Mouse (Mus musculus) lung, embryonic 14.5 days (tissue): ENCODE results near the gene Senp2. TPM values are rescaled to one million over a fixed set of nuclear protein-coding genes. Genes with fewer than 3 reads are reported as not detected.

ENCODE experiments used
- ATAC-seq: fragments of 200-750 bp; cut with Nextera tagmentation; 2 replicates; pipeline ENCODE4 v1.8.0; 2017; ENCODE audit warnings: mild to moderate bottlenecking, moderate TSS enrichment, moderate library complexity; ENCODE audit not compliant: insufficient read depth
- DNase-seq: peaks from one replicate; pipeline ENCODE4 v3.0.0-alpha.2; 2015
- H3K27ac ChIP-seq: fragments of 300-500 bp; sonication (generic); 2 replicates; pipeline ENCODE4 v1.5.1; 2014; ENCODE audit warnings: low read depth, mild to moderate bottlenecking, moderate library complexity
- H3K27me3 ChIP-seq: fragments of 300-500 bp; sonication (generic); 2 replicates; pipeline ENCODE4 v1.6.1; 2014; ENCODE audit warnings: low read length, control low read depth; ENCODE audit not compliant: insufficient read depth
- H3K36me3 ChIP-seq: fragments of 300-500 bp; sonication (generic); 2 replicates; pipeline ENCODE4 v1.6.1; 2014; ENCODE audit warnings: control low read depth; ENCODE audit not compliant: insufficient read depth
- H3K4me1 ChIP-seq: fragments of 300-500 bp; sonication (generic); 2 replicates; pipeline ENCODE4 v1.6.1; 2014; ENCODE audit warnings: antibody characterized with exemption, control low read depth; ENCODE audit not compliant: insufficient read depth
- H3K4me2 ChIP-seq: fragments of 300-500 bp; sonication (generic); 2 replicates; pipeline ENCODE4 v1.6.1; 2014; ENCODE audit warnings: mild to moderate bottlenecking
- H3K4me3 ChIP-seq: fragments of 300-500 bp; sonication (generic); 2 replicates; pipeline ENCODE4 v1.5.1; 2014; ENCODE audit warnings: low read depth, low read length
- H3K9ac ChIP-seq: fragments of 300-500 bp; sonication (generic); 2 replicates; pipeline ENCODE4 v1.6.1; 2014
- H3K9me3 ChIP-seq: fragments of 300-500 bp; sonication (generic); 2 replicates; pipeline ENCODE4 v1.6.1; 2016; ENCODE audit warnings: low read depth, low read length, control low read depth
- CTCF ChIP-seq: IDR thresholded peaks from 2 replicates; pipeline ENCODE4 v1.5.1; 2016; ENCODE audit warnings: antibody characterized with exemption, low read depth
- WGBS: fragments of 180-500 bp; shearing (Covaris S2); extraction: QIAGEN DNeasy Blood & Tissue Kit; methylation state at CpG from one replicate; pipeline ENCODE4 v1.1.7; 2014; 5-methylcytosine and 5-hydroxymethylcytosine counted together
- polyA plus RNA-seq: library from polyadenylated mRNA; unstranded; fragments of >200 nt; fragmentation: Nextera tagmentation; extraction: Ambion mirVana; gene quantifications from 2 replicates; pipeline ENCODE4 v1.2.1, GENCODE M21; 2014

The Senp2 gene
- polyA plus RNA-seq, 1 experiment from 2014 or later = 53.1 TPM

GRCm38 (mm10) chr16:22091255-22091783 is 82.0 kb downstream of the Senp2 start:
- DNase-seq (no peak), ATAC-seq (no peak)
- Histone ChIP-seq H3K9me3 (no peaks in the 10 kb centered on the region), H3K9ac (no peak overlapping the region), H3K36me3 (peaks cover 15% of the 10 kb centered on the region), H3K4me3 (no peak overlapping the region), H3K4me1 (no peaks in the 10 kb centered on the region), H3K27ac (no peak overlapping the region), H3K27me3 (no peaks in the 10 kb centered on the region), H3K4me2 (no peak overlapping the region)
- 61% methylated on average over 3 of the region's 3 CpGs for WGBS
- no peak for TF ChIP-seq CTCF

DNA sequence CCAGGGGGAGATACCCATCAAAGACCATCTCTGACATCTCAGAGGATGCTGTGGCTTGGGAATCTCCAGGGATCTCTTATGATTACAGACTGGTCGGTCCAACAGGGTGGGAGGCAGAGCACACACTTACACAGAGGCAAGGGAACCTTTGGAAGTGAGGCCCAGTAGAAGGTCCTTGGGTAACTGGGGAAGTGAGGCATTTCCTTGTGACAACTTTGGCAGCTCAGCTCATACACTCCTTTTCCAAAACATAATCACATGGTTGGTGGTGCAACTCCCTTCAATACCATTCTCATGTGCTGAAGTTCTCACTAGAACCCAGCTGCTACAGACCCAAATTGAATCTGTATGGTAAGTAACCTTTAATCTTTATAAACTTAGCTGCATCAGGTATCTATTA is 86.5 kb downstream of the Senp2 start:
- H3K4me1 ChIP-seq = no peaks in the 10 kb centered on the region
- no peak for TF ChIP-seq CTCF
- no peak for ATAC-seq
- H3K4me2 ChIP-seq = no peak overlapping the region
- H3K4me3 ChIP-seq = no peak overlapping the region
- no peak overlapping the region for H3K9ac ChIP-seq
- H3K36me3 ChIP-seq = no peaks in the 10 kb centered on the region
- DNase-seq = no peak
- no peaks in the 10 kb centered on the region for H3K27me3 ChIP-seq
- H3K9me3 ChIP-seq = no peaks in the 10 kb centered on the region
- H3K27ac ChIP-seq = no peak overlapping the region
- WGBS = 93% methylated on average over 1 of the region's 1 CpGs

- no peaks in the 10 kb centered on the region for H3K4me1 ChIP-seq
- no peak overlapping the region for H3K4me2 ChIP-seq
- DNase-seq (no peak), ATAC-seq (no peak)
- H3K36me3 ChIP-seq = no peaks in the 10 kb centered on the region
- H3K4me3 ChIP-seq = no peak overlapping the region
- no peaks in the 10 kb centered on the region for H3K9me3 ChIP-seq
- no peak for TF ChIP-seq CTCF
- 52% methylated on average over 7 of the region's 7 CpGs for WGBS
- no peak overlapping the region for H3K27ac ChIP-seq
- H3K9ac ChIP-seq = no peak overlapping the region
- H3K27me3 ChIP-seq = no peaks in the 10 kb centered on the region
Measured at GRCm38 (mm10) chr16:22097659-22098058, 88.4 kb downstream of the Senp2 start.

Other genes starting within 250 kb of the Senp2 start
- 1.6 and 2.4 TPM in 2 replicates for gene Ehhadh, start 221.7 kb upstream of the Senp2 start, polyA plus RNA-seq
- 0.65 and 0.95 TPM in 2 replicates for gene Map3k13, start 215.1 kb upstream of the Senp2 start, polyA plus RNA-seq
- gene Tmem41a, start 61.9 kb upstream of the Senp2 start, polyA plus RNA-seq = 27.9 and 30.5 TPM in 2 replicates
- 0.08 and 0.47 TPM in 2 replicates for gene Liph, start 13.8 kb upstream of the Senp2 start, polyA plus RNA-seq
- gene Igf2bp2, start 153.8 kb downstream of the Senp2 start, polyA plus RNA-seq = 83.4 and 87.9 TPM in 2 replicates